Mouse (Mus musculus) intestine, embryonic 14.5 days (tissue): ENCODE results near the gene Il20rb. TPM values are rescaled to one million over a fixed set of nuclear protein-coding genes. Genes with fewer than 3 reads are reported as not detected.

Source experiments
- ATAC-seq: fragments of 200-750 bp; cut with Nextera tagmentation; replicated peaks from 2 replicates; pipeline ENCODE4 v1.8.0; 2017; ENCODE audit warnings: low read depth, moderate number of reproducible peaks, moderate TSS enrichment, moderate library complexity; ENCODE audit not compliant: low FRiP score, low TSS enrichment
- DNase-seq: peaks from one replicate; pipeline ENCODE4 v3.0.0-alpha.2; 2018; ENCODE audit warnings: low spot score
- H3K27ac ChIP-seq: fragments of 300-500 bp; sonication (generic); 2 replicates; pipeline ENCODE4 v1.5.1; 2014; ENCODE audit warnings: low read depth, mild to moderate bottlenecking, control low read depth
- H3K27me3 ChIP-seq: fragments of 300-500 bp; sonication (generic); replicated peaks from 2 replicates; pipeline ENCODE4 v1.6.1; 2014; ENCODE audit warnings: low read length, control low read depth; ENCODE audit not compliant: control insufficient read depth, insufficient read depth
- H3K36me3 ChIP-seq: fragments of 300-500 bp; sonication (generic); 2 replicates; pipeline ENCODE4 v1.6.1; 2014; ENCODE audit warnings: low read length, control low read depth; ENCODE audit not compliant: control insufficient read depth, insufficient read depth
- H3K4me1 ChIP-seq: fragments of 300-500 bp; sonication (generic); replicated peaks from 2 replicates; pipeline ENCODE4 v1.6.1; 2014; ENCODE audit warnings: low read length, control low read depth, mixed read lengths; ENCODE audit not compliant: control insufficient read depth, insufficient read depth
- H3K4me2 ChIP-seq: fragments of 300-500 bp; sonication (generic); 2 replicates; pipeline ENCODE4 v1.6.1; 2014; ENCODE audit warnings: low read length
- H3K4me3 ChIP-seq: fragments of 300-500 bp; sonication (generic); 2 replicates; pipeline ENCODE4 v1.5.1; 2014; ENCODE audit warnings: low read depth, low read length, control low read depth, mixed read lengths
- H3K9ac ChIP-seq: fragments of 300-500 bp; sonication (generic); 2 replicates; pipeline ENCODE4 v1.6.1; 2014; ENCODE audit warnings: mild to moderate bottlenecking, low read length
- H3K9me3 ChIP-seq: fragments of 300-500 bp; sonication (generic); 2 replicates; pipeline ENCODE4 v1.6.1; 2016; ENCODE audit warnings: low read length, control low read depth; ENCODE audit not compliant: control insufficient read depth
- WGBS: fragments of 180-500 bp; shearing (Covaris S2); extraction: QIAGEN DNeasy Blood & Tissue Kit; methylation state at CpG from one replicate; pipeline ENCODE4 v1.1.7; 2014; 5-methylcytosine and 5-hydroxymethylcytosine counted together
- polyA plus RNA-seq: library from polyadenylated mRNA; unstranded; fragments of >200 nt; fragmentation: Nextera tagmentation; extraction: Ambion mirVana; gene quantifications from 2 replicates; pipeline ENCODE4 v1.2.1, GENCODE M21; 2014

The Il20rb gene
- polyA plus RNA-seq: 1.5 and 1.6 TPM in 2 replicates

DNA sequence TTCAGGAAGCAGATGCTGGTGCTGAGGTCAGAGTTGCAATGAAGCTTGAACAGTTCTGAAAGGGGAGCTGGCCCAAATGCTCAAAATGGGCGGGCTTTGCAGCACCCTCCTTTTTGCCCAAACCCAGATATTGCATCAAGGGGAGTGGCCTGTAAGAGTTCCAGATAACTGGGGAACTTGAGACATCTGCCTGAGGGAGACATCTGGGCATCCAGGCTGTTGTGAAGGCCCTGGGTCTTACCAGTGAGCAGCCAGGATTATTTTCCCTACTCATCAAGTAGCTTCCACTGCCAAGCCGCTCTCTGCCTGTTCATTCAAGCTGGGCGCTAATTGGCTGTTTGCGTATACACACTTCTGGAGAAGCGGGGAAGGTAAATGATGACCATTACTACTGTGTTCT is at the start of gene Il20rb:
Gene Il20rb, minus strand, starts transcription at position 358 of the 400 bp plus-strand sequence.
- Histone ChIP-seq H3K36me3 (no peaks in the 10 kb centered on the region), H3K9me3 (no peaks in the 10 kb centered on the region), H3K4me2 (no peak within 1 kb of the TSS), H3K9ac (no peak within 1 kb of the TSS), H3K27ac (no peak within 1 kb of the TSS), H3K4me1 (no peaks in the 10 kb centered on the region), H3K27me3 (no peaks in the 10 kb centered on the region), H3K4me3 (no peak within 1 kb of the TSS)
- DNase-seq (no peak), ATAC-seq (no peak)
- WGBS: 85% methylated on average over 5 of the region's 5 CpGs

DNA sequence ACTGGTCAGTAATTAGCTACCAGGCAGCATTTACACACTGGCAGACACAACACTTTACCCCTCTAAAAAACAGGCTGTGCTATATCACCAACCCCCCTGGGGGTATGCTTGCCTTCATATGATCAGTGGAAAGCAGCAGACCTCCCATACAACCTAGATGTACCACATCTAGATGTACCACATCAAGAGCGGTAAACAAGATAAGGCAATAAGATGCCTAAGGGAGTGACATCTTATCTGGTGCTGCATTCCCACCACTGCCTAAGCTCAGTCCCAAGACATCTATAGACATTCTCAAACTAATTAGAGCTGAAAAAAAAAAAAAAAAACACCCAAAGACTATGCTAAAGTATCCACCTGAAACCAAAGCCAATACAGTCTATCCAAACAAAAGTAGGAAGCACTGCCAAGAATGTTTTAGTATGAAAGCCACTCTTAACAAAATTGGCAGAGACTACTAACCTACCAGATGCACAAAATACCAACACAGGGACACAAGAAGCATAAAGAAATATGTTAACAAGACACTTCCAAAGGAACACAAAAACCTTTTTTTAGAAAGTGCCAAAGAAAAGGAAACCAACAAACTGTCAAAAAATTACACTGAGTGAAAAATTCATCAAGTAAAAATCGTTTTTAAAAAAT is 49.2 kb upstream of the Il20rb start:
- no peaks in the 10 kb centered on the region for H3K4me1 ChIP-seq
- H3K4me3 ChIP-seq: no peak overlapping the region
- DNase-seq (no peak), ATAC-seq (no peak)
- 91% methylated on average over 2 of the region's 2 CpGs for WGBS
- H3K27me3 ChIP-seq: no peaks in the 10 kb centered on the region
- no peak overlapping the region for H3K27ac ChIP-seq
- H3K36me3 ChIP-seq: no peaks in the 10 kb centered on the region
- H3K9ac ChIP-seq: no peak overlapping the region
- H3K4me2 ChIP-seq: no peak overlapping the region
- no peaks in the 10 kb centered on the region for H3K9me3 ChIP-seq

DNA sequence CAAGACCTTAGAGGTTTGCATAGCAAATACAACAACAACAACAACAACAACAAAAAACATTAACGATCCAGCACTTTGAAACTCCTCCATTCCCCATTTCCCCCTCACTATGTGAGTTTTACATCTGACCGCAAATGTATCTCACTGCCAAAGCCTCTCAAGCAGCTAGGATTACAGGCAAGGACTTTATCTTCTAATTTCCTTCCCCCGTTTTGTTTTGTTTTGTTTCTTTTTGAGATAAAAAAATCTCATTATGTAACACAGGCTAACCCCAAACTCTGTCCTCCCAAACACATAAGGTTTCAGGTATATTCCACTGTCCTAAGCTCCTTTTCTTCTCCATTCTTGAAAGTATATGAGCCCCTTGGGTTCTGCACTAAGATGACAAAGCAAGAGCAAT is 48.1 kb upstream of the Il20rb start:
- Histone ChIP-seq H3K9me3 (no peaks in the 10 kb centered on the region), H3K4me3 (no peak overlapping the region), H3K36me3 (no peaks in the 10 kb centered on the region), H3K27me3 (no peaks in the 10 kb centered on the region), H3K9ac (no peak overlapping the region), H3K27ac (no peak overlapping the region), H3K4me1 (no peaks in the 10 kb centered on the region), H3K4me2 (no peak overlapping the region)
- WGBS: 90% methylated on average over 3 of the region's 3 CpGs
- DNase-seq (no peak), ATAC-seq (no peak)

DNA sequence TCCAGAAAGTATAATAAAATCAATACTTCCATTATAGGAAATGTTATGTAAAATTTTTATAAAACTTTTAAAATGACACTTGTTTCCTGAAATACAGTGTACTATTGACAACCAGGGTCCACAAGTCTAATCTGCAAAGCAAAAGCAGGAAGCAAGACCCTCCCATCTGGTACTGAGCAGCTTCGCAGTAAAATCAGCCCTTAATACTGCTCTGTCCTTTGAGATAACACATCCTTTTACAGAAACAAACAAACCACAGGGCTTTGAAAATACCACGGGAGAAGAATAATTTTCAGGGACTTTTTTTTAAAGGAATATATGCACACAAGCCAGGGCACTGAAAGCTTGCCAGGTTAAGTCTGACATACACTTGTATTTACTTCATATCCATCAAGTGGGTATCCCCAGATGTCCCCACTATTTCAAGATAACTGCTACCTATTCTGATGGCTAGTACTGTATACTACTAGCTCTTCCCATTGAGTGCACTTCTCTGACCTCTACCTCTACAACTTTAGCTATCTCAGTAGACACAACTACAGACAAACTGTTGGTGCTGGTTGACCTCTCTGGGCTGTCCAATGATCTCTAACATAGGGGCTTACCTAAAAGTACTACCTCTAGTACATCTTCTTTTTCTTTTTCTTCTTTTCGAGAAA is 46.4 kb upstream of the Il20rb start:
- Histone ChIP-seq H3K9ac (no peak overlapping the region), H3K27me3 (no peaks in the 10 kb centered on the region), H3K4me2 (no peak overlapping the region), H3K9me3 (no peaks in the 10 kb centered on the region), H3K4me1 (no peaks in the 10 kb centered on the region), H3K36me3 (no peaks in the 10 kb centered on the region), H3K27ac (no peak overlapping the region), H3K4me3 (no peak overlapping the region)
- WGBS: 60% methylated on average over 3 of the region's 3 CpGs
- DNase-seq (no peak), ATAC-seq (no peak)

DNA sequence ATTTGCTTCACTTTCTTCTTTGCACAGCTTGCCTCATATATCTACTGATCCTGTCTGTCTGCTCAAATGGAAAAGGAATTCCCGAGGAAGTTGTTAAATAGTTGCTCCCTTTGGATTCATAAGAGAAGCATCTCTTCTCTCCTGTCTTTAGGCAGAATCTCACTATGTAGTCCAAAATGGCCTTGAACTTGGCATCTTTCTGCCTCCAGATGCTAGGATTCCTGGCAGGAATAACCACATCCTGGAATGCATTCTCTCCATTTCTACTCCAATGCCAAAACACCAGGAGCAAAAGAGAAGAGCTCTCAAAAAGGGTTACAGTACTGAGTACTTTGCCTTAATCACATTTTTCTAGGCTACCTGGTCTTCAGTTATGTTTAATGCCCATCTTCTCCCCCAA is 44.7 kb upstream of the Il20rb start:
- H3K27me3 ChIP-seq: no peaks in the 10 kb centered on the region
- WGBS: 63% methylated on average over 1 of the region's 1 CpGs
- no peak overlapping the region for H3K9ac ChIP-seq
- no peak overlapping the region for H3K4me2 ChIP-seq
- no peak overlapping the region for H3K4me3 ChIP-seq
- H3K9me3 ChIP-seq: no peaks in the 10 kb centered on the region
- no peak for DNase-seq
- no peaks in the 10 kb centered on the region for H3K4me1 ChIP-seq
- no peak overlapping the region for H3K27ac ChIP-seq
- no peak for ATAC-seq
- H3K36me3 ChIP-seq: no peaks in the 10 kb centered on the region

DNA sequence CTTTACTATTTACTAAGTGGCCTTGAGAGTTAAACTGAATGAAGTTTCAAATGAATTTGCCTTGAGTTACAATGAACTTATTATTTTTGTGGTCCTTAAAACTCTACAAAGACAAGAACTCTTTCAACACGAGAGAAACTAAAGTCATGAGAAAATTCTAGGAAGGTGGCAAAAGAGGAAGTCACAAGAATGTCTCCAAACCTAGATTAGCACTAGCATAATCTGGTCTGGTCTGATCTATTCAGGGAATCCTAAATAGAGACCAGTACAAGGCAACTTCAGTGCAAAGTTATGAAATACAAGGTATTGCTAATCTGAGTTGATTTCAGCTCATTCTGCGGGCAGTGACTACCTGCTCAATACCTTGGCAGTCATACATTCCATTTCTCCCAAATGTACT is 38.6 kb upstream of the Il20rb start:
- 76% methylated on average over 2 of the region's 2 CpGs for WGBS
- H3K27ac ChIP-seq: no peak overlapping the region
- no peaks in the 10 kb centered on the region for H3K36me3 ChIP-seq
- H3K4me1 ChIP-seq: no peaks in the 10 kb centered on the region
- ATAC-seq (no peak), DNase-seq (no peak)
- H3K4me2 ChIP-seq: no peak overlapping the region
- no peak overlapping the region for H3K4me3 ChIP-seq
- H3K9ac ChIP-seq: no peak overlapping the region
- H3K27me3 ChIP-seq: no peaks in the 10 kb centered on the region
- no peaks in the 10 kb centered on the region for H3K9me3 ChIP-seq

DNA sequence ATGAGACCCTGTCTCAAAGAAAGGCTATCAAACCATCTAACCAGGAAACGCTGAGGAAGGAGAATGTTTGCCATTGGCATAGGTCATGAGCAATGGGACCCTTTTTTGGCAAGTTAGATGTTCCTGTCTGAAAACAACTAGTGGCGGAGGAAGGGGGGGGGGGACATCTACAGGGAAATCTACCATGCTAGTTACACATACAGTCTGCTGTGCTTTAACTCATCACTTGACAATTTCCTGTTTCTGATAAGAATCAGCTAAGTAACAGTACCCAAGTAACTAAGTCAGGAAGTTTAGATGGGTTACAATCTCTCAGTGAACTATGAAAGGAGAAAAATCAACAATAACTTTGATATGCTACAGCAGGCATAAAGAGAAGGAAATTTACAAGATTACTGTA is 35.4 kb upstream of the Il20rb start:
- DNase-seq: no peak
- no peaks in the 10 kb centered on the region for H3K4me1 ChIP-seq
- H3K9me3 ChIP-seq: no peaks in the 10 kb centered on the region
- no peak overlapping the region for H3K9ac ChIP-seq
- H3K27me3 ChIP-seq: no peaks in the 10 kb centered on the region
- no peak for ATAC-seq
- H3K4me3 ChIP-seq: no peak overlapping the region
- H3K36me3 ChIP-seq: no peaks in the 10 kb centered on the region
- no peak overlapping the region for H3K27ac ChIP-seq
- 68% methylated on average over 2 of the region's 2 CpGs for WGBS
- no peak overlapping the region for H3K4me2 ChIP-seq

DNA sequence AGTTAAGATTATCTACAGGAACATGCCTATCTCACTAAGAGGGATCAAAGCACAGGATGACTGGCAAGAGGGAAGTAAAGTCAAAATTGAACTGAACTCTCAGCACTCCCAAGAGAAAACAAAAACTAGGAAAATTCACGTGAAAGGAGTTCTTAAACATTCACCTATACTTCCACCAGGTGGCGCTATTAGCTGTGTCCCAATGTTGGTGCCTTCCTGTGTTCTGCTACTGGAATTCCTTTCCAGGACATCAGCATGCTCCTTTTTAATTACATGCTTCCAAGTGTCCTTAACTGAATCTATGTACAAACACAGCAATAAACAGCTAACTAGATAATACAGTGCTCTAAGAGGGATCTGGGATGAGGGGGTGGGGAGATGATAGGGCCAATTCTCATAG is 34.0 kb upstream of the Il20rb start:
- H3K4me1 ChIP-seq: no peaks in the 10 kb centered on the region
- H3K9me3 ChIP-seq: no peaks in the 10 kb centered on the region
- H3K27ac ChIP-seq: no peak overlapping the region
- H3K27me3 ChIP-seq: no peaks in the 10 kb centered on the region
- WGBS: 5% methylated on average over 2 of the region's 2 CpGs
- no peak overlapping the region for H3K4me3 ChIP-seq
- no peaks in the 10 kb centered on the region for H3K36me3 ChIP-seq
- ATAC-seq: no peak
- DNase-seq: no peak
- H3K9ac ChIP-seq: no peak overlapping the region
- no peak overlapping the region for H3K4me2 ChIP-seq

DNA sequence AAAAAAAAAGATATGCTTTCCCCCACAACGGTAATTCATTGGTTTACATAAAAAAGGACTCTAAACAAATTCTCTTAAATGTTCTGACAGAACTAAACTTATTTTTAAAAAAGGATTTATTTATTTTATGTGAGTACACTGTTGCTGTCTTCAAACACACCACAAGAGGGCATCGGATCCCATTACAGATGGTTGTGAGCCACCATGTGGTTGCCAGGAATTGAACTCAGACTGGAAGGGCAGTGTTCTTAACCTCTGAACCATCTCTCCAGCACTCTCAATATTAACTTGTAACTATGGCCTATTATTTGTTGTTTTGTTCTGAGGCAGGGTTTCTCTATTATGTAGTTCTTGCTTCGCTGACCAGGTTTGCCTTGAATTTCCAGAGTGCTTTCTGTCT is 33.4 kb upstream of the Il20rb start:
- 98% methylated on average over 3 of the region's 3 CpGs for WGBS
- no peak for ATAC-seq
- Histone ChIP-seq H3K4me1 (no peaks in the 10 kb centered on the region), H3K9me3 (no peaks in the 10 kb centered on the region), H3K27ac (no peak overlapping the region), H3K9ac (no peak overlapping the region), H3K4me2 (no peak overlapping the region), H3K27me3 (no peaks in the 10 kb centered on the region), H3K36me3 (no peaks in the 10 kb centered on the region), H3K4me3 (no peak overlapping the region)
- no peak for DNase-seq
